Mouse (Mus musculus) ES-E14 (cell line): Measurements from ENCODE around the gene Raph1. TPM values are rescaled to one million over a fixed set of nuclear protein-coding genes. Genes with fewer than 3 reads are reported as not detected.

Source experiments
- DNase-seq: peaks from one replicate; pipeline ENCODE4 v3.0.0-alpha.2; 2013; ENCODE audit warnings: low read depth, low spot score
- H3K27ac ChIP-seq: 2 replicates; pipeline ENCODE4 v1.5.1; 2012; ENCODE audit warnings: low read depth, mild to moderate bottlenecking, low read length, moderate library complexity, mixed read lengths; ENCODE audit not compliant: poor library complexity, insufficient read depth, severe bottlenecking
- H3K36me3 ChIP-seq: 2 replicates; pipeline ENCODE4 v1.6.1; 2012; ENCODE audit warnings: mild to moderate bottlenecking, low read length, moderate library complexity, mixed read lengths; ENCODE audit not compliant: control insufficient read depth, poor library complexity, insufficient read depth, severe bottlenecking
- H3K4me1 ChIP-seq, 2 experiments: fragments of 150-350 bp in 1 of 2; sonication (generic) in 1 of 2; 2 replicates each; pipeline ENCODE4 v1.6.1; 2012; ENCODE audit warnings: low read length in 2 of 2, mild to moderate bottlenecking in 1 of 2, mixed read lengths in 1 of 2; ENCODE audit not compliant: control insufficient read depth in 2 of 2, insufficient read depth in 2 of 2, poor library complexity in 1 of 2
- H3K4me3 ChIP-seq, 2 experiments: fragments of 150-350 bp in 1 of 2; sonication (generic) in 1 of 2; 2 replicates each; pipeline ENCODE4 v1.5.1; 2012; ENCODE audit warnings: low read length in 2 of 2, low read depth in 1 of 2, mild to moderate bottlenecking in 1 of 2, mixed read lengths in 1 of 2; ENCODE audit not compliant: insufficient read depth in 1 of 2, poor library complexity in 1 of 2, severe bottlenecking in 1 of 2
- H3K9ac ChIP-seq: 2 replicates; pipeline ENCODE4 v1.6.1; 2012; ENCODE audit warnings: low read depth, mild to moderate bottlenecking, low read length, mixed read lengths; ENCODE audit not compliant: poor library complexity, insufficient read depth, severe bottlenecking
- H3K9me3 ChIP-seq: fragments of 150-350 bp; sonication (generic); 2 replicates; pipeline ENCODE4 v1.6.1; 2012; ENCODE audit warnings: low read depth, mild to moderate bottlenecking, low read length; ENCODE audit not compliant: control insufficient read depth, insufficient read depth
- CHD2 ChIP-seq: IDR thresholded peaks from 2 replicates; pipeline ENCODE4 v1.6.1; 2014; ENCODE audit warnings: mild to moderate bottlenecking, low read depth, low read length, inconsistent platforms
- HCFC1 ChIP-seq: IDR thresholded peaks from 2 replicates; pipeline ENCODE4 v1.6.1; 2012; ENCODE audit warnings: low read length, inconsistent platforms, borderline replicate concordance; ENCODE audit not compliant: insufficient read depth
- MAFK ChIP-seq: IDR thresholded peaks from 2 replicates; pipeline ENCODE4 v1.6.1; 2014; ENCODE audit warnings: mild to moderate bottlenecking, low read depth, low read length, inconsistent platforms; ENCODE audit not compliant: insufficient read depth
- ZC3H11A ChIP-seq: IDR thresholded peaks from 2 replicates; pipeline ENCODE4 v1.6.1; 2012; ENCODE audit warnings: low read depth, mild to moderate bottlenecking, inconsistent platforms, low read length, borderline replicate concordance
- ZNF384 ChIP-seq: IDR thresholded peaks from 2 replicates; pipeline ENCODE4 v1.6.1; 2012; ENCODE audit warnings: low read depth, low read length, inconsistent platforms
- in situ Hi-C, 2 experiments: fragments of 600-800 bp; cut with MboI; formaldehyde crosslinking; loops; one replicate each; pipeline ENCODE4 v1.15.1; 2025; ENCODE audit warnings: low sequenced_read_pairs in 2 of 2, inconsistent platforms in 1 of 2; ENCODE audit not compliant: unreplicated experiment in 2 of 2
- total RNA-seq: library from RNA; depleted of rRNA; stranded (reverse); fragments of 300-350 nt; gene quantifications from 2 replicates; pipeline ENCODE4 v1.2.3, GENCODE M21; 2012

Gene Raph1
- total RNA-seq, 1 experiment: 36.5 TPM

DNA sequence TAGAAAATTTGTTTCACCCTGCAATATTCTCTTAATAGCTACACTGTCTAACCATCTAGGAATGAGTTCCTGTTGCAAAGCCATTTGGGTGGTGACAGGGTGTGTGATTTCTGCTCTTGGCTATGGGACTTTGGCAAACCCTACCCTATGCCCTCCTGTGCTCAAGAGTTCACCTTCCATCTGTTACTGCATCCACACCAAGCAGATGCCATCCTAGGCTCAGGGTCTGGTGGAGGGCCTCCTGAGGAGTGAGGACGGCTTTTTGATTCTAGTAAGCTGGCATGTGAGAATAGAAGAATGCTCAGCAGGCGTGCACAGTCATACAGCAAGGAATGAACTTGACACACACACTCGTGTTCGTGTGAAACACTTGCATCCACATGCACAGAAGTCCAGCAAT lies 76.4 kb downstream of the Raph1 start:
- TF ChIP-seq CHD2 (no peak), ZC3H11A (no peak), MAFK (no peak), HCFC1 (no peak)
- no peak overlapping the region for H3K9ac ChIP-seq
- H3K36me3 ChIP-seq: peaks cover 37% of the 10 kb centered on the region
- no peaks in the 10 kb centered on the region for H3K9me3 ChIP-seq
- no peak overlapping the region for H3K27ac ChIP-seq
- in situ Hi-C loops: no loop called here
- DNase-seq: no peak
- no peak overlapping the region for H3K4me3 ChIP-seq
- H3K4me1 ChIP-seq: no peaks in the 10 kb centered on the region

DNA sequence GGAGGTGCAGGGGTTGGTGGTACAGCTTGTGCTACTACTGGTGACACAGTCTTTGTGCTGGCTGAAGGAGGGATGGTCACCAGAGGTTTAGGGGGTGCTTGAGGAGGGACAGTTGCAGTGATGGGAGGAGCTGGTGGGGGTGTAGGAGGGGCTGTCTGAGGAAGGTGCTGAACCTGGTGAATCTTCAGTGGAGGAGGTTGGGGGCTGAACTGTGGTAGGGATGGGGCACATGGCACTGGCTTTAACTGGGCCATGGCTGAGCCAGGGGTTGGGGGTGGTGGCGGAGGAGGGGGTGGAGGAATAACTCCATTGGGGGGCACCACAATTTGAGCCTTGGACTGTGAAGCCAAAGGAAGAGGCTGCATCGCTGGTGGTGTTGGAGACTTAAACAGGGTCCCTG lies 77.2 kb downstream of the Raph1 start:
- no peak for DNase-seq
- no peaks in the 10 kb centered on the region for H3K4me1 ChIP-seq
- peaks cover 33% of the 10 kb centered on the region for H3K36me3 ChIP-seq
- in situ Hi-C loops: no loop called here
- no peak for TF ChIP-seq CHD2
- TF ChIP-seq HCFC1: no peak
- no peak for TF ChIP-seq ZNF384
- no peak for TF ChIP-seq ZC3H11A
- H3K4me3 ChIP-seq: no peak overlapping the region
- H3K9me3 ChIP-seq: no peaks in the 10 kb centered on the region
- H3K27ac ChIP-seq: no peak overlapping the region
- no peak overlapping the region for H3K9ac ChIP-seq

DNA sequence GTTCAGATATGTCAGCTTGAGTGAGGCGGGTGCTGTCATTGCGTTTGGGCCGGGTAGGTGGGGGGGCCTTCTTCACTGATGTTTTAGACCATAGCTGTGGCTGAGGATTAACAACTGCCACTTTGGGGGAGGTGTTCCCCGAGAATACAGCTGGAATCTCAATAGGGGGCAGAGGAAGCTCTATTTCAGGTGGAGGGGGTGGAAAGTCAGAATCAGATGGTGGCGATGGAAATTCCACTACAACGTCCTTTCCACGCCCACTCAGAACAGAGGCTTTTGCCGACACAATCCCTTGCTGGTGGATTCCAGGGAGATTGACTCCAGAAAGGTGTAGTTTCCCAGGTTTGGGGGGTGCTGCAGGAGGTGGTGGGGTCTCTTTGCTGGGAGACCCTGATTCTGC lies 78.3 kb downstream of the Raph1 start:
- no peaks in the 10 kb centered on the region for H3K4me1 ChIP-seq
- TF ChIP-seq ZNF384 (no peak), HCFC1 (no peak)
- no peak overlapping the region for H3K27ac ChIP-seq
- H3K4me3 ChIP-seq: no peak overlapping the region
- DNase-seq: no peak
- no peak overlapping the region for H3K9ac ChIP-seq
- peaks cover 33% of the 10 kb centered on the region for H3K36me3 ChIP-seq
- H3K9me3 ChIP-seq: no peaks in the 10 kb centered on the region
- in situ Hi-C loops: no loop called here

DNA sequence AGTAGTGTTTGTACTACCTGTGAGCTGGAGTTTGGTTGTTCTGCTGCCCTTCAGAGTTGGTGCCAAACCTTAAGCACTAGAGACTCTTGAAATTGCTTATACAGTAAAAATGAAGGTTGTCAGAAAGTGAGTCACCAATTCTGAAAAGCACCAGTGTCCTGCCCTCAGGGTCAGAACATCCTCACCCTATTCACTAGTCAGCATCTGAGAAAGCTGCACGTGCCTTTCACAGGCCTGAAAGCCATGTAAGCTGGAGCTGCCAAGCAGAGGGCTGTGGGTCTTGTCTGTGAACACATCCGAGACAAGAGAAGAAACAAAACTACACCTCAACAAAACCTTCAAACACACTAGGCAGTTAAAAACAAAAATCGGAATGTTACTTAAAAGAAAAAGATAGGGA lies 81.3 kb downstream of the Raph1 start:
- DNase-seq: no peak
- TF ChIP-seq HCFC1: no peak
- TF ChIP-seq ZNF384: no peak
- TF ChIP-seq ZC3H11A: no peak
- no peak for TF ChIP-seq CHD2
- TF ChIP-seq MAFK: no peak
- H3K27ac ChIP-seq: no peak overlapping the region
- H3K36me3 ChIP-seq: peaks cover 23% of the 10 kb centered on the region
- no peak overlapping the region for H3K9ac ChIP-seq
- in situ Hi-C loops: no loop called here
- H3K4me1 ChIP-seq: no peaks in the 10 kb centered on the region
- H3K9me3 ChIP-seq: no peaks in the 10 kb centered on the region
- H3K4me3 ChIP-seq: no peak overlapping the region

DNA sequence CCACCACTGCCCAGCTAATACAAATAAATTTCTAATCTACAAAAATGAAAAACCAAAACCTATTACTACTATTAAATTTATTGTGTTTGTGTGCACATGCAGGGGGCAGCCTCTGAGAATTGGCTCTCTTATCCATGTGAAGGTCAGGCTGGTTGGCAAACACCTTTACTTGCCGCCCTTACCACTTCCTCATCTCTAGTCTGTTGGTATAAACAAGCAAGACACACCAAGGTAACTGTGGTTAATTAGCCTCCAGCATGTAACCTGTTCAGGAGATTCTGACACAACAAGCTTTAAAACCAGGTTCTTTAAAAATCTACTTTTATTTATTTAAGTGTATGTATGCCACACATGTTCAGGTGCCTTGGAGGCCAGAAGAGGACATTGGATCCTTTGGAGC lies 84.0 kb downstream of the Raph1 start:
- Histone ChIP-seq H3K4me1 (no peaks in the 10 kb centered on the region), H3K9me3 (no peaks in the 10 kb centered on the region), H3K4me3 (no peak overlapping the region), H3K27ac (no peak overlapping the region), H3K9ac (no peak overlapping the region), H3K36me3 (peaks cover 3% of the 10 kb centered on the region; the same call in 1 of the 2 replicates)
- in situ Hi-C loops: no loop called here
- TF ChIP-seq HCFC1 (no peak), CHD2 (no peak), MAFK (no peak), ZNF384 (no peak), ZC3H11A (no peak)
- DNase-seq: no peak
